Mouse (Mus musculus) retina, postnatal 7 days (tissue): ENCODE data around the gene Havcr1.
"Not testable (repeated sequence)": the region's sequence is repeated elsewhere in the genome, so short reads cannot be mapped to it uniquely, and the experiment has no call there.

Experiments
- DNase-seq: peaks from one replicate; pipeline ENCODE4 v3.0.0-alpha.2; 2012; ENCODE audit warnings: low read depth, low spot score

Gene Havcr1

DNA sequence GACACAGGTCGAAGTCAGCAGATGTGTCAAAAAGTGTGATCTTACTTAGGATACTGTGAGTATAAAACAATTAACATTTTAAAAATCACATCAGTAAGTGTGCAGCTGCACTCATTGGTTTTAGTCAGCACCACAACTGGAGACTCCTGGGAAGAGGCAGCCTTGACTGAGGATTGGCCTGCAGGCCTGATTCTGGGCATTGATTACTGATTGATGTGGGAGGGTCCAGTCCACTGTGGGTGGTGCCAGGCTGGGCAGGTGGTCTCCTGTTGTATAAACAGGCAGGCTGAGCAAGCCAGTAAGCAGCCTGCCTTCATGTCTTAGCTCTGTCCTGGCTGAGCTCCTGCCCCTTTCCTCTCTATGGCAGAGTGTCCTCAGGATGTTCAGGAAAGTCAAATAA, at the start of gene Havcr1:
Gene Havcr1 (plus strand): TSS at position 5 of the 400 bp plus-strand sequence.
- not testable (repeated sequence) for DNase-seq

DNA sequence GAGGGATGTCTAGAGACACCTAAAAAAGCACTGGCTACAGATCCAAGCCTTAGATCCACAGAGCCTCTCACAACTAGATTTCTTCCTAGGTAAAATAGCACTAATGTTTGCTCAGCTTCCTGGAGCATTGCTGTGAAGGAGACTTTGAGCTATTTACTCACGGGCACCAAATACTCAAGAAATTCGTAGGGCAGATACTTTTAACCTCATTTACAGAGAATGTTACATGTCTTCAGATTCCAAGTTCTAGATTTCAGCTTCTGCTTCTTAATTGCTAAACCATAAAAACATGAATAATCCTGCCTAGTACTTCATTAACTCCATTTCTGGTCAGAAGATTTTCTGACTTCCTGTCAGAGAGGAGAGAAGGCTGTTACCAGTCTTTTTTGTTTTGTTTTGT, 44.7 kb upstream of the Havcr1 start:
- DNase-seq: no peak

DNA sequence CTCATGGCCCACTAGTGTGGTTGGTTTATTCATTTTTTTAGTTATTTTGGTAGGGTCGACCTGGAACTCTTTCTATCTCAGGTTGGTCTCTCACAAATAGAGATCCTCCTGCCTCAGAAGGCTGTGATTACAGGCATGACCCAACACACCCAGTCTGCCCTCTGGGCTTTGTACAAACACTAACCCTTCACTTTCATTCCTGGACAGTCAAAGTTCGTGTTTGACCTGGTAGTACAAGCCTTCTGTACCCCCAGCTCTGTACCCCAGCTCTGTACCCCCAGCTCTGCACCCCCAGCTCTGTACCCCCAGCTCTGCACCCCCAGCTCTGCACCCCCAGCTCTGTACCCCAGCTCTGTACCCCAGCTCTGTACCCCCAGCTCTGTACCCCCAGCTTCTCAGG, 39.0 kb upstream of the Havcr1 start:
- DNase-seq: not testable (repeated sequence)

DNA sequence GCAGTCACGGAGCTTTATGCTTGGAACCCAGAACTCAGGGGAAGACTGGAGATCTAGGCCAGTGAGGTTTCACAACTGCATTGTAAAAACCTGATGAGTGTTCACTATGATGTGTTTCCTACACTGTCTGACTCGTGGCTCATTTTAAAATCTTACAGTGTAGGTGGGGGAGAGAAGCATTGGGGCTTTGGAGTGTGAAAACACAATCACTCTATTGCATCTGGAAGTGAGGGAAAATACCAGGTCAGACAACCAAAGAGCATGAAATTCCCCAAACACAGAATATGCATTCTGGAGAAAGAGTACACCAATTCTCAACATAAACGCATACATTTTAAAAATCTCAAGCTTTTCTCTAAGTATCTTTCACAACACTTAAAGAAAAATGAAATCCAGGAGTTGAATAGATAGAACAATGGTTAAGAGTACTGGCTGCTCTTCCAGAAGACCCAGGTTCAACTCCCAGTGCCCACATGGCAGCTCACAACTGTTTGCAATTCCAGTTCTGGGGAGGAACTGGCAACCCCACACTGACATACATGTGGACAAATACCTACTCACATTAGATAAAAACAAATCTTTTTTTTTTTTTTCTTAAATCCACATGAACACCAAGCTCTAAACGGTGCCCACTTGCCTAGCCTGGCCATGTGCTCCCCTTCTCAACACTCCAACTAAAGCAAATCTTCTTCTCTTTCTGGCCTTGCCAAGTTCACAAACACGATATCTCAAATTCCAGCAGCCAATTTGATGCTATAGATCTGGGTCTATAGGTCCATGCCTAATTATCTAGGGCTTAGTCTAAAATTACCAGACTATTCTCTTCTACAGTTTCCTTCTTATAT, 37.2 kb upstream of the Havcr1 start:
- DNase-seq: no peak

DNA sequence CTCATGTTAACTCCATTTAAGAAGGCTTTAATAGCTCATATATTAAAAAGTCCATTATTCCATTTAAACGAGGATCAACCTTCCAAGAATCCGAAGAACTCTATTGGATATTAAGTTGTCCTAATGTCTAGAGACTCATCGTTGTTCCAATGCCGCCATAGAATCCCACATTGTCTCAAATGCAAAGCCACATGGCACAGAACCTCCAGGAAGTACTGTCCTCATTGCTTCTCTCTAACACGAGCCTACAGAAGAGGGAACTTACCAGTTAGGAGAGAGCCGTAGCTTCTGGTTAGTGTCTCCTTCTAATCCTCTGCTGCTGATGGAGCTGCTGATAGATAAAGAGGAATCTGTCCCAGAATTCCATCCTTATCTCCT, 36.6 kb upstream of the Havcr1 start:
- DNase-seq: no peak

DNA sequence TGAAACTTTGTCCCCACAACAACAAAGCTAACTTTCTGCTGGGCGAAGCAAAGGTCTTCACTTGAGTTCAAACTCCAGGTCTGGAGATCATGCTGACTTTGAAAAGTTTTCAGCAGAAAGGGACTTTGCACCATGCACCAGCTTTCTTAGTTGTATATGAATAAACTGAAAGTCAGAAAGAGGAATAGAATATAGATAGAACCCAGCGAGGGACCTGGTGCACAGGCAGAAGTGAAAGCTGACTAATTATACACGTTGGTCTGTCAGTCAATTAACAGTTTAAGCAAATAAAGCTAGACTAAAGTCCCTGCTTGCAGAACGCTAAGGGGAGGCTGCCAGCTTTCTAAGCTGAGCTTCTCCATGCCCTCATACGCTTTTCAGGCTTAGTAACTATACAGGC, 36.0 kb upstream of the Havcr1 start:
- DNase-seq: no peak

DNA sequence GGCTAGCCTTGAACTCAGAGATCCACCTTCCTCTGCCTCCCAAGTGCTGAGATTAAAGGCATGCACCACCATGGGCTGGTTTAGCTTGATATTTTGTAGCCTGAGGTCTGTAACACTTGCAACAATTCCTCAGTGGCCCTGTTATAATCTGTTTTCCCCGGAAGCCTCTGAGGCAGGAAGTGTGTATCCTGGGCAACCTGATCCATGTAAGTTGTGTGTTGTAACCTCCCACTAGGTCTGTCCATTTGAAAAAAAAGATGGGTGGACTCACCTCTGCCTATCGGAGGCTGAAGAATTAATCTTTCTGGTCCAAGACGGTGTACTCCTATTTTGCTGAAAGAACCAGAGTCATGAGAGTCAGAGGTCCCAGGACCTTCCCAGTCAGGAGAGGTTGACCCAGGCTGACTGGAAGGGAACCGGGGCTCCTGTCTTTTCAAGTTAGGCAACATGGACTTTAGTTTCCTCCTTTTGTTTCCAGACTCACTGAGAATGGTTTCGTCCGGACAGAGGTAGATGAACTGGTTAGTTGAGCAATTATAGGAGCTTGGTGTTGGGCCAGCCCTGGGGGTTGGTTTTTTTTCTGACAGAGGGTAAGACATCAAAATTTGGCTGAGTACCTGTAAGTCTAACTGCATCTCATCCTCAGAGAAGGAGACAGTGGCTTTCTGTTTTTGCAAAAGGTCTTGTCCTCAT, 28.1 kb upstream of the Havcr1 start, which contains the start of gene Timd2:
Gene Timd2 (minus strand): TSS at position 398 of the 693 bp plus-strand sequence.
- no peak for DNase-seq

DNA sequence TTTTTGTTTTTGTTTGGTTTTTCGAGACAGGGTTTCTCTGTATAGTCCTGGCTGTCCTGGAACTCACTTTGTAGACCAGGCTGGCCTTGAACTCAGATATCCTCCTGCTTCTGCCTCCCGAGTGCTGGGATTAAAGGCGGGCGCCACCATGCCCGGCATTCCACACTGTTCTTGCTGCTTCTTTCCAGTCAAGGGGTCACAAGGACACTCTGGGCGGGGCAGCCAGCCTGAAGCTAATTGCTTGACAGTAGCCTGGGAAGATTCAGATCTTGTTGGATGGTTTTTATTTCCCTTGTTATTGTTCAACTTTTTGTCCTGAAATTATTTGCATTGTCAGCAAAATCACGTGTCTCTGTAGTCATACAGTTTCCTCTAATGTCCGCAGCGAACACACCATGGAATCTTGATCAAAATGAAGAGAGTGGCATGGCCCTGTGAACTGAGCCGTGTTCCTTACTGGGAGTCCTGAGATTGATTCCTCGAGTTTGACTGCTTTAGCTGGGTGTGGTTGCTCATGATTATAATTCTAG, 3.3 kb upstream of the Havcr1 start:
- no peak for DNase-seq

DNA sequence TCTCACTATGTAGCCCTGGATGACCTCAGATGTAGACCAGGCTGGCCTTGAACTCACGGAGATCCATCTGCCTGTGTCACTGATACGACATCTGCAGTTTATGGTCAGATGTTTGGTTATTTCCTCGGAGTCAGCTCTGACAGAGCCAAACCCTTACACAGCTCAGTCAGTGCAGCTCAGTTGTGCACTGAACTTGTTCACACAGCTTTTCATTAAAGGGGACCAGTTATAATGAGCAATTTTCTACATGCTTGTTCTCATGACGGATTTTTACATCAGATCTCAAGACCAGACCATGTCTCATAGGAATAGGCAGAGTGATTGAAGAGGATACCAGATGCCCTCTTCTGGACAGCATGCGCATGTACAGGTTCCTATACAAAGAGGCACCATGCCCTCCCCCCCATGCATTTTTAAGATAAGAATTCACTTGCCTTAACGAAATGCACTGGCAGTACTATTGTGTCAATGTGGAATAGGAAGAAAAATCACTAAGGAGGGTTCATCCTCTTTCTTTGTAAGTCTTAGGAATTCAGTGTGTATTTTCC, 1.6 kb upstream of the Havcr1 start:
- DNase-seq: no peak

DNA sequence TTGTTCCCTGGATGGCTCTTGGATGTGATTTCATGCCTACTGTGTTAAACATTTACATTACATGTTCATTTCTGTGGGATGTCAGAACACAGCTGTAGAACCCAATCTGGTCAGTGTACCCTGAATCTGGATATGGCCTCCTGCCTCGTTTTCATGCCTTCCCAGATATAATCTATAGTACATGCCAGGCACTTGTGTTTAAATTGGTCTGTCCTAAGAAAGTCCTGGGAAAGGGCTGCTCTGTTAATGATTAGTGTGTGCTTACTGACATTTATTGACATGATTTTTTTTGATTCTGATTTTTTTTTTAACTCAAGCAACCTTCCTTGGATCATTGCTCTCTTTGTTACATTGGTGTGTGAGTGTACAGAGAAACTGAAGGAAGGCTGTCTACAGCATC, 263 bp upstream of the Havcr1 start:
- DNase-seq: no peak

DNA sequence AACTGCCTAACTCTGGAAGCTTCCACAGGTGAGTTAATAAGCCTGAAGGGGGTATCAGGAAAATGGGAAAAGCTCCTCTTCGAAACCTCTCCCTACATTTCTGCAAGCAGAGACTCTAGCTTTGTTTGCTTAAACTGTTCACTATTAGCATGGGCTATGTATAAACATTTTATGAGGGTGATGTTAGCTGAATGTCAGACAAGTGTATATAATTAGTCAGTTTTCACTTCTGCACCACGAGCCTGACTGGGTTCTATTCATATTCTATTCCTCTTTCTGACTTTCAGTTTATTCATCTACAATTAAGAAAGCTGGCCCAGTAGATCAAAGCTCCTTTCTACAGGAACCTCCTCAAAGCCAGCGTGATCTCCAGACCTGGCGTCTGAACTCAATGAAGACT, 4.6 kb downstream of the Havcr1 start:
- no peak for DNase-seq

DNA sequence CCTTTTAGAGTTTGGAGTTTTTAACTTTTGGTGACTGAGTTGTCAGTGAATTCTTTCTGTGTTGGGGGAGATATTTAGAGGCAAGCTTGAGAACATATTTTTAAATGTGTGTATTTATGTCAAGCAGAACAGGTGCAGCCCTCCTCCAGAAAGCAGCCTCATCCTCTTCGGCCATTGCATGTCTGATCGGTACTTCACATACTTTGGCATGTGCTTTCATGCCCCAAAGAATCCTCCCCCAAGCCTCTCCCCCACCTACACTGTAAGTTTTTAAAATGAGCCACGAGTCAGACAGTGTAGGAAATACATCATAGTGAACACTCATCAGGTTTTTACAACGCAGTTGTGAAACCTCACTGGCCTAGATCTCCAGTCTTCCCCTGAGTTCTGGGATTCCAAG, 6.0 kb downstream of the Havcr1 start:
- DNase-seq: no peak

DNA sequence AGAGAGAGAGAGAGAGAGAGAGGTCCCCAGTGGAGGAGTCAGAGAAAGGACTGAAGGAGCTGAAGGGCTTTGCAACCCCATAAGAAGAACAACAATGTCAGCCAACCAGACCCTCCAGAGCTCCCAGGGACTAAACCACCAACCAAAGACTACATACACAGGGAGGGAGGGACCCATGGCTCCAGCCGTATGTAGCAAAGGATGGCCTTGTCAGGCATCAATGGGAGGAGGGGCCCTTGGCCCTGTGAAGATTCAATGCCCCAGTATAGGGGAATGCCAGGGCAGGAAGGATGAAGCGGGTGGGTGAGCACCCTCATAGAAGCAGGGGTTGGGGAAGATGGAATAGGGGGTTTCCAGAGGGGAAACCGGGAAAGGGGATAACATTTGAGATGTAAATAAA, 6.8 kb downstream of the Havcr1 start:
- DNase-seq: no peak

DNA sequence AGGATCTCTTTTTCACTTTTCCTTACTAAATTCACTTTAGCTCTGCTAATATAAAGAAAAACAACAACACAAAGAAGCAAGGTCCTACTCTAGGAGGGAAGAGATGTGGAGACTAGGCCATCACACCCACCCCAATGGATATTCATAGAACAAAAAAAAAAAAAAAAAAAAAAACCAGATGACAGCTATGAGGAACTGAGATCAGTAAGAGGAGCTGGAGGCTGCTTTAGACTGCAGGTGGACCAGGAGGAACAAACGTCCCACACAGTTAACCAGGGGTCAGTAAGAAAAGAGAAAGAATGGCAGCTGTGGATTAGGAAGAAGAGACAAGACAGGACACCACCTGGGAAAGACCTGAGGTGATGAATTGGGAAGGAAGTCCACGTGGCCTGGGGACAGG, 13.1 kb downstream of the Havcr1 start:
- DNase-seq: no peak

DNA sequence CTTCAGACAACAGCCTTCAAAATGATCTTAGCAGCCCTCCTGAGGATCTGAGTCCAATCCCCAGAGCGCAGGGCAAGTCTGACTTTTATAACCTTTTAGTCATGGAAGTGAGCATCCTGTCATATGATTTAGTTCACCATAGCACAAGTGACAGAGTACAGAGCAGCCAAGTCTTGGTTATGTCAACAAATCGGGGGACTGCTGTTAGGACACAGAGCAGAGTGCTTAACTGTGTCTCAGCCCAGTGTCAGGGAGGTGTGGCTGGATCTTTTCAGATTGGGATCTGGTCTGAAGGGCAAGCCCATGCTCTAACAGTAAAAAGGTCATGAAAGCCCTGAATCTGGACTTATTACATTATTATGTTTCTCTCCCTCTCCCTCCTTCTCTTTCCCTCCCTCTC, 18.8 kb downstream of the Havcr1 start:
- no peak for DNase-seq

DNA sequence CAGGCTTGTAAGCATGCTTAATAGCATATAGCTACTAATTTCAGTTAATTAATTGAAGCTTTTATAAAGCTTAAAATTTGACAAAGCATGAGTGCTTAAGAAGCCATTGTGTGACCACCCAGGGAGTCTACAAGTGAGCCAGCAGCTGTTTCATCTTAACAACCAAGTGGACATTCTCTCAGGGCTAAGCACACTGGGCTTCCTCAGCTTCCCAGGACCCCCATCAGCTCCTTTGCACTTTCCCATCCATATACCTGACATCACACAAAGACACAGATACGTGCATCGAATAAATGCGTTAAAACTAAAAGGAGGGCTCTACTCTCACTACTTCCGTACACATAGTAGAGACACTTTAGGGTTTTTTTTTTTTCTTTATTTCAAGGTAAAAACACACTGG, 19.8 kb downstream of the Havcr1 start:
- DNase-seq: no peak

DNA sequence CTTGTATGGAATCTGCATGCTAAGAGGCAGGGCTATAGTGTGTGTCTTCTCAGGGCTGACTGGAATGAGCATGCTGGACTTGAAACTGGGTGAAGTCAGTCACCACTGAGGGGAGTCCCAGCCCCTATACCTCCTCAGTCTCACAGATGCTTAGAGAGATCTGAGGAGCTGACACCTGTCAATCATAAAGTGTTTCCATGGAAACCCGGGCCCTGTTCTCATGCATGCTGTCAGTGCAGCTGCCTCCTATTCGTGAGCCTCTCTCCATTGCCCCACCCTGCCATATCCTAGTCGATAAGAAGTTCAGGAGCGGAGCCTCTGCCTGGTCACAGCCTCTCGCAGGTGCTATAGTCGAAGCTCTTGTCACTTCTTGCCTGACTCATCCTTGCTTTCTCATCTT, 20.8 kb downstream of the Havcr1 start:
- DNase-seq: not testable (repeated sequence)

DNA sequence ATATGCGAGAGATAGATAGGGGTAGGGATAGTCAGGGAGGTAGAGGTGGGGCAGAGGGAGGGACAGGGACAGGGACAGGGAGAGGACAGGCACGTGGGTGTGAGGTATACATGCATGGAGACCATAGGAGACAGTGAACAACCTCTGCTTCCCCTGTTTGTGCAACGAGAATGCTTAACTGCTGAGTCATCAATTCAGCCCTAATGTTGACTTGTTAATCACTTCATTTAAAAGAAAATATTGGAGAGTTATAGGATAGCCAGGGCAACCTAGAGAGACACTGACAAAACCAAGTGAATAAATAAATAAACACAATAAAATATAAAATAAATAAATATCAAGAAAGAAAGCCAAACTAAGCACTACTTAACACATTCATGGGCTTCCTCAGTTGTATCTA, 42.0 kb downstream of the Havcr1 start:
- no peak for DNase-seq

DNA sequence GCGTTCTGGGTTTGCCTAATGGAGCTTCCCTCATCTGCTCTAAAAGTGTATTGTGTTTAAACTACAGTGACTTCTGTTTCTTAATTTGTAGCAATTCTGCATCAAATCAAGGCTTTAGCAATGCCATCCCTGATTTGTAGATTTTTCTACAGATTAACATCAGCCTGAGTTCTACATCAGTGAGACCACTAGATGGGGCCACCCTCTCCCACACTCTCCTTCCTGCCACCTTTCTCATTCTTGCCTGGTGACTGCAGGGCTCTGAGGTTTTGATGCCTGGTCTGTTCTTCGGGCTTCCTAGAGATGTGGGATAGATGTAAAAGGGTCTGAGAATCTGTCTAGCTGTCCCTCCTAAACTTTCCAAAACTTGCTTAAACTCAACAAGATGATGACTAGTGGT, 44.9 kb downstream of the Havcr1 start:
- DNase-seq: no peak

DNA sequence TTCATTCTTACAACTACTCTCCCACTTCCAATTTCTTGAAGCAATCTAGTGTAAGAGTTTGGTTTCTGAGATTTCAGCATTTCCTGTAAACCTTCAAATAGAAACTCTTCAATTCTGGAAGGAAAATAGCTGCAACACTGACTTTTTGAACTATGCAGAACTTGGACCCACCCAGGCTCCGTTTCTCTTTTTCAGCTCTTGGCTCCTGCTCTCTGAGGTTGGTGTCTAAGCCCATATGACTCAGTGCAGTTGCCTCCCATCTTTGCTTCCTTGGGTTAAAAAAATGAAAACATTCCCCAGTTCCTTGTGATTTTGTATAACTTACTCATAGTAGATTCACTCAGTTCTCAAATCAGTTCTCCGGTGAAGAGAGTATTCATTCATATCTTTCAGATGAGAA, 69.6 kb downstream of the Havcr1 start:
- no peak for DNase-seq

DNA sequence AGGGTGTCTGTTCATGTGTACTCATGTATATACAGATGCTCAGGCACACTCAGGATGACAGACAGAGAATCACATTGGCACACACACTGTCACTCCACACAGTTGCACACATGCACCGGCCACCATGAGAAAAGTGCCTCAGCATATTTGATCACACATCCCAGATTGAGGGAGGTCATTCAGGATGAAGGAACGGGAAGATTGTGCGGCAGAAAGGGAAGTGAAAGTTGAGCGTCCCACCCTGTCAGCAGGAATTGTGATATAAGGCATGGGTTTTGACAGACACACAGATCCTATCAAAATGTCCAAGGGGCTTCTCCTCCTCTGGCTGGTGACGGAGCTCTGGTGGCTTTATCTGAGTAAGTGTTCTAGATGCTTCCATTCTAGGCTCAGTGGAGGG, 75.6 kb downstream of the Havcr1 start, which contains the start of gene Timd4:
Gene Timd4 (plus strand): TSS at position 290 of the 400 bp plus-strand sequence.
- no peak for DNase-seq

DNA sequence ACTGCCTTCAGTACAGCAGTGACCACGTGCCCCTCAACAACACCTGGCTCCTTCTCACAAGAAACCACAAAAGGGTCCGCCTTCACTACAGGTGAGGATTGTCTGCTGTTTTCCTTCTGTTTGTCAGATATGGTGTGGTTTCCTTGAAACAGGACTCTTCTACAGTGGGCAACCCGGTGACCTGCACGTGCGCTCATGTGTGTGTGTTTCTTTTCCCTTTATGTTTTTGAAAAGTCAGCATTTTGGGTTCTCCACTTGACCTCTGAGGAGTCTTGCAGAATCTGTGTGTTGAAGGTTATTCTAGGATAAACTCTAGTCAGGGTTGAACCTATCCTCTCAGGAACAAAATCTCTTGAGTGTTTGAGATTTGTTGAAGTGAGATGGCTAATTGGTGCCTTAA, 82.8 kb downstream of the Havcr1 start:
- DNase-seq: no peak

DNA sequence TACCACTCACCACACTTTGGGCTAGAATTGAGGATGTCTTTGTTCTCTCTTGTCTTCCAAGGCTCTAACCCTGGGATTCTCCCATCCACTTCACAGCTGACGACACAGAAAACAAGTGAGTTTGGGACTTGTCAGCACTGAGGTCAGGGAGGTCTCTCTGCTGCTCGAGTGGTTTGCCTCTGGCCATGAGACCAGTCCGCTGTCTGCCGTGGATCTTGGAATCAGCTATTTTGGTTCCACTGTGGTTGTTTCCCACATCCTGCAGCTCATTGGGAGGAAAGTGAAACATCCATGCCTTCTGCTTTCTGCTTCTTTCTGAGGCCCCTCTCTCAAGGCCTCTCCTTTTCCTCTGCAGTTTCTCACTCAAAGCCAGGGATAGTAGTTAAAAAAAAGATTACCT, 85.0 kb downstream of the Havcr1 start:
- DNase-seq: no peak
